Mouse (Mus musculus) heart, adult 9 months (tissue): ENCODE data around the gene Galnt2.

Experiments
- DNase-seq, 2 experiments: peaks; one replicate each; pipeline ENCODE4 v3.0.0; 2022; ENCODE audit warnings: low spot score in 2 of 2

The Galnt2 gene

DNA sequence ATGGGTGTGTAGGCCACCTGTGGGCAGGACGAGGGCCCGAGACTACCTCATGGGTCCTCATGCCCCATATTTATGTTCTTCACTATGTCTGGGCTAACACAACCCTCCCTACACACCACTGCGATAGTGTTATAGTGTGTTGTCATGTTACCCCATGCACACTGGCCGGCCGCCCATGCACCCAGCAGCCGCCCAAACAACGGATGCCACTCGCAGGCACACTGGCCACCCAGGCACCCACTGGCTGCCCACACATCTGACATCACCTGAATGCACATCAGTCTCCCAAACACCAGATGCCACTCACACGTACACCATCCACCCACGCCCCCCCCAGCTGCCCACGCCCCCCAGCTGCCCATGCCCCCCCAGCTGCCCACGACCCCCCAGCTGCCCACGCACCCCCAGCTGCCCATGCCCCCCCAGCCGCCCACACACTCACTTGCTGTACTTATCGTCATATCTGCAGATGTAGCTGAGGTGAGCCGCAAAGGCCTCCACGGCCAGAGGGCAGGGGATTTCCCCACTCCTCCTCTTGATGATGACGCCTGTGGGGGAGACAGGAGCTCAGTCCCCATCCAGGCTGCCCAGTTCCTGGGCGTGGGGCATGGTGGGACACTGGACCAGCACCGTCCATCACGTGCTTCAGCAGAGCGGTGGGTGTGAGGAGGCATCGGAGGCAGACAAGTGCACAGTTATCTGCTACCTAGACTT is 140.4 kb downstream of the Galnt2 start:
- no peak for DNase-seq

DNA sequence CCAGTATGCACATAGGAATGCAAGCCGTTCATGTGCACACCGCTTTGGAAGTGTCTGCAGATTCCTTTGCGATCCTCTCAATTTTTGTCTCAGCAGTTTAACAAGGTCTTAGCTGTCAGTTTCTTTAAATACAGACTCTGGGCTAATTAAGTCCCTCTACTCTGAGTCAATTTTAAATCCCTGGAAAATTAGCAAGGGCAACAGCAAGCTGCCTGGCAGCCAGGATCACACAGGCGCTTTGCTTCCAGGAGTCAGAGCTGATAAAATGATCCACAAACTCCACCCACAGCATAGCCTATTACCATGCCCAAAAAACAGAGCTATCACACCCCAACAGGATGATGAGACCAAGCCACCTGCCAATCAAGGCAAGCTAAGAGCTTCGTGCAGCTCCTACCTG is 142.6 kb downstream of the Galnt2 start:
- DNase-seq: no peak

DNA sequence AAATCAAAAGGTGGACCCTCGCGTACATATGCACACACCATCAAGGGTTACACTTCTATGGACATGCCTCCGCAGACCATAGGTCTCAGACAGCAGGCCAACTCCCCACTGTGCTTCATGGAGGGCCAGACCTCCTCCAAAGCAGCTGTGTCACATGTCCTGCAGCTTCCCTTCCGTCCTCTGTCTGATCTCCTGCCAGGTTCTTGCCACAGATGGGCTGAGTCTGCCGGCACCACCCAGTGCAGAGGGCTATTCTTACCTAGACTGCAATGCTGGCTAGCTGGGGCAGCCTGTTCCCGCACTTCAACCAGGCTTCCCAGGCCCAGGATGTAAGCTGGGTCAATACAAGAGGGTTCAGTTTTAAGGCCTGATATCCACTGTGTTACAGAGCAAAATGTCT is 144.0 kb downstream of the Galnt2 start:
- DNase-seq: peak; percentile 8 to 14

DNA sequence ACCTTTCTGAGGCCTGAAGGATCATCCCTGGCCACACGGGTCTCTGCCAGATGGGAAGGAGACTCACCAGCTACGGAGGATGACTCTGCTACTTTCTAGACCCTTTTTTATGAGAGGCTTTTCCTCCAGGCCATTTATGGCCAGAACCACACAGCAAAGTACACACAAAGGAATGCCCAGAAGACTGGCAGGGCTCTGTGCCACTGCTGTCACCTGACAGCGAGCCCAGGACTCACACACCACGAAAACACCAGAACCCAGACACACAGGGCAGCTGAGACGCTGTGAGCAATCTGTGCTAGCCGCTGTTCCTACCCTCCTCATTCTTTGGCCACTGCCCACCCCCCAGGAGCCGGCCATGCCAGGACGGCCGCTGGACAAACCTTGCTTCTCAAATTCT is 144.5 kb downstream of the Galnt2 start:
- DNase-seq: no peak

DNA sequence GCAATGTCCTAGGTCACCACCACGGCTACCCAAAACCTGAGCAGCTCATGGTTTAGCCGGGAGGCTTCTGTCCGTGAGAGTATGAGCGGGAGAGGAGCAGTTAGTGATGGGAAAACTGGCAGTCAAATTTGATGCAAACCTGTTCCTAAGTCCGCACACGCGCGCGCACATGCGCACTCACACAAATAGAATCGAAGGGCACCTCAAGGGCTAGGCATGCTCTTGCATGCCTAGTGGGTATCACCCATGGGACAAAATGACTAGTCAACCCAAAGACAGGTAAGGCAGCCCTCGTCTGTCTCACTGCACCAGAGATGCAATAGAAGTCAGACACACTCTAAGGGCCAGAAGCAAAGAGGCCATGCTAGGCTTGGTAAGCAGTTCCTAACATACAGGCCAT is 145.2 kb downstream of the Galnt2 start:
- DNase-seq: no peak

DNA sequence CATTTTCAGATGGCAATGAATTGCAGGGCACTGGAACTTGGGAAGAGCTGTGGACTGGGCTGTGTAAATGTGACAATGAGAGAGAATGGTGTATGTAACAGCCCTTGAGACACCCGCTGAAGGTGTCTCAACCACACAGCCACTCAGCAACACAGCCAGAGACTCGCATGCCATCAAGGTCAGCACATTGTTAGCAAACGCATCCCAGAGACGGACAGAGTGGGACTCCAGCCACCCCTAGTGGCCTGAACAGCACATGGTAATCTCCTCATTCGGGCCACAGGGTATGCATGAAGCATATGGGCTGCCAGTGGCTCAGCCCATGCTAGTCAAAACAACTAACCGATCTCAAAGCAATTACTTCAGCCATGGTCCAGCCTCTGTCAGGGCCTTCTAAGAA is 148.1 kb downstream of the Galnt2 start:
- no peak for DNase-seq

DNA sequence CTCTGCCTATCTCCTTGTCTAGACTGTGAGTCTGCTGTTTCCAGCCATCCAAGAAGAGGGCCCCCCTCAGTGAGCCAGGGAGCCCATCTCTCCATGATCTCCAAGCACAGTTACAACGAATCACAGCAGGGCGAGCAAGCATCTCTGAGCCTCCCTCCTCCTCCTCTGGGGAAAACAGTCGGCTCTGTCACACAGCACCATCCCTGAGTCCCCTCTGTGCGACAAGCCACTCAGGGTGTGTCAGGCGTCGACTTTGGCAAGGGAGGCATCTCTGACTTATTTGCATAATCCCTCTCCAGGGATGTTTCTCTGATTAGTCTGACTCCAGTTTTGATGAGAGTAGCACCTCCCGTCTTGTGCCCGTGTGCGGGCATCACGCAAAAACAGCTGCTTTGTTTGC is 151.0 kb downstream of the Galnt2 start:
- no peak for DNase-seq

DNA sequence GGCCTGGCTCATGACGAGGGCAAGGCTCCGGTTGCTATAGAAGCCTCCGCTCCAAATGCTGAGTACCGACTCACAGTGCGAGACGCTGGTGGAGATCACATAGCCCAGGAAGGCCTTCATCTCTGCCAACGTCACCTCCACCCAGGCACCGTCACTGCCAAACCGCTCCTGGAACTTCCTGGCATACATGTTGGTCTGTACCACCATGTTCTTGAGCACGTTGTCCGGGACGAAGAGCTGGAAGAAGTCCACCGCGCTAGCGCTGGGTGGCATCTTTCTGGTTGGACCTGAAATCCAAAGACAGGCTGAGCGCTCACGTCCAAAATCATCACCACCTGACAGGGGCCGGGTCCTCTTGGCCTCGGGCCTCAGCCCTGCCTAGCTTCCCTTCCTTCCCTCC is 153.1 kb downstream of the Galnt2 start:
- no peak for DNase-seq

DNA sequence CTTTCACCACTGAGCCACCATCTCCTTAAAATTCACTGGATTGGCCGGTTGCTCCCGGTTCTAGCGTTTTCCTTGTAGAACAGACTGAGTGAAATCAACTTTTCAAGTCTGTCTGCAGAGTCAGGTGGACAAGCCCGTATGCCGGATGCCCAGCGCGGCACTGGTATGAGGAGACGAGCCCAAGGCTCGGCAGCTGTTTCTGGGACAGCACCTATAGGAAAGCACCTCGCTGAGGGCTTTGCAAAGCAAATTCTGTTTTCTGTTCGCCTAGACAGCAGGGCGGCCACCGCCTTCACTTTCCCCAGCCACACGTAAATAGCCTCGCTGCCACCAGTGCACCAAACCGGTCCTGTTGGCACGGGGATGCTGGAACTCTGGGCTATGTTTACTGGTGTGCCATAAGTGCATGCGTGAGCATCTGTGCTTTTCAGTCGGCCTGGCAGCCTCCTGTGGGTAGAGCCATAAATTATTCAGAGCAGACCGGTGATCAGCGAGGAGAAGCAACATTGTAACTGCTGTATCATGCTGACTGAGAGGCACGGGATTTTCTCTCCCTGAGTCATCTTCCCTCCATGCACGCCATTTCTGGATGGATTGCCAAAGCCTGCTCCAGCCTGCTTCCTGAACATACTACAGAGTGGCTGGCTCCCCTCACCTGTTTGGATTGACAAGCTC is 155.2 kb downstream of the Galnt2 start:
- no peak for DNase-seq

DNA sequence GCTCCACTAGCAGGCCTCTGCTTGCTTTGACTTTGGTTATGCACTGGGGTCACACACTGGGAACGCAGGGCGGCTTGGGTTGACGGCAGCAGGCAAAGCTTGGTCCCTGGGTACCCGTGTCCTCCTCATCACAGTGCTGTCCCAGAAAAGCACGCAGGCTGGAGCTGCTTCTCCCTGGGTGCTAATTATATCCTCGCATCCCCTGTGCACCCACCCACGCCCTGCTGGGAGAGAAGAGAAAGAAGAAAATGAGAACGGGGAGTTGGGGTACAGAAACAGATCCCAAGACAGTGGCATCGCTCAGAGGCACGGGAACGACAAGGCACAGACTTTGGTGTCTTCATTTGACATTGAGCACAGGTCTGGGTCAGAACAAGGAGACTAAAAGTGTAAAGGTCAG is 158.3 kb downstream of the Galnt2 start:
- DNase-seq: no peak

DNA sequence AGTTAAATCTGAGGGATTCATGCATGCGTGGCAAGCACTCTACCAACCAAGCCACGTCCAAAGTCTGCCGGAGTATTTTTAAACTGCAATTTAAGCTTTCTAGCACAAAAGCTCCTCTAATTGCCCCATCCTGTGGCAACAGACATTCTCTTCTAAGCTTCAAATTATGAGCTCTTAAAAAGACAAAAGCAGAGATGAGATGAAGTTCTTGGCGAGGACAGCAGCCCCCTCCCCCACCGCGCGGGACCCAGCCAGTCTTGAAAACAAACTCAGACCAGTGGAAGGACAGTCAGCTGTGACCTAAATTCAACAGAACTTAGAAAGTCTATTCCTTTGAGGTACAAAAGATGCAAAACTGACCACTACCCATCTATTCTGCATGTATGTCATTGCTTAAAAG is 160.0 kb downstream of the Galnt2 start:
- no peak for DNase-seq

DNA sequence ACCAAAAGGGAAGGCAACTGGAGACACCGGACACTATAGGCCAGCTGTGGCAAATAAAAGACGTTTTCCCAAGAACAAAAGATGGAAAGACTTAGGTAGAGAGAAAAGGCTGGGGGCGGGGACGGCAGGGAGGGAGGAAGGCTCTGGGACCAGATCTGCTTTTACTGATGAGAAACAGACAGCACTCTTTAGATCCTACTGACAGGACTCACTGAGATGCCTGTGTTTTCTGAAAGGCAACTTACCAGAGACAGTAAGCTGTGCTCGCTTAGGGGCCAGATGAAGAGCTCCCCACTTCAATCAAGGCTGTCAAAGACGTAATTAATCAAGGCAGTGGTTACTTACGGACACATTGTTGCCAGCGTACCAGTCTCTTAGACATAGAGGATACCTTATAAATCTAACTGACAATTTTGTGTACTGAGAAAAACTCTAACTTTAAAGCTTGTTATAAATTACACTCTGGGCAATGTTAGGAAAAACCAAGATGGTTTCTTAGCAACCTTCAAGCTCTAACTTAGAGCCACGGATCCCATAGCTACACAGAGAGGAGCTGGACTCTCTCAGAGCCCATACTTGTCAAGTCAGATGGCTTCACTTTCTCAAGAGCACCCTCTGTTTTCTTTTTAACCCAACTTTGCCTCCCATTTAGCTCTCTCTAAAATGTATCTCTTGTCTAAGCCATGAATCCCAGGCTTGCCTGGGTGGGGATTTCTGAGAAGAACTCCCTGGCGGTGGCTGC is 161.3 kb downstream of the Galnt2 start:
- DNase-seq: no peak

DNA sequence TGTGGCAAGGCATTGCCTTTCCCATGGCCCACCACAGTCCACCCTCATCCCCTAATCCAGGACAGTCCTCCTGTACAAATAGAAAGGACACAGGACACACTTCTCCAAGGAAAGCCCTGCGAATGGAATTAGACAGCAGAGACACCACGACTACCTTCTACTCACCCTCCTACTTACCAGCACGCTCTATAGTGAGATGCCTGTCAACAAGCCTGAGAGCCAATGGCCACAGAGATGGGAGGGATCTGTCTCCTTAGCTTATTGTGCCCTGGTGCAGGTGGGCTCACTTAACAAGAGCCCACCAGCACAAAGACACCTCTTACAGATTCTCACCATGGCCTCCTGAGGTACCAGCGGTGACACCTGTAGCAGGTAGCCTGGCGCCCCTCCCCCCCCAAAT is 161.8 kb downstream of the Galnt2 start:
- DNase-seq: no peak

DNA sequence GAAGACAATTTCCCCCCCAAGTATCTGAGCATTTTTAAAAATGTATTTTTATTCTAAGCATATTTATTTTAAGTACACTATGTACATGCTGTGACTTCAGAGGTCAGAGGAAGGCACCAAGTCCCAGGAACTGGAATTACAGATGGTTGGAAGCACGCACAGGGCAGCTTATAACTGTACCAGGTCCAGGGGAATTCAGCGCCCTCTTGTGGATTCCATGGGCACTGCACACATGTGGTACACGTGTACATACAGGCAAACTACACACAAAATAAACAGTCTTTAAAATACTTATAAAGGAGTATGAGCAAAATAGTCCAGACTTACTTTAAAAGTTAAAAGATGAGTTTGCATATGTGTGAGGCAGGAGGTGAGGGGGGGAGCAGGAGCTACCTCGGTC is 162.7 kb downstream of the Galnt2 start:
- no peak for DNase-seq

DNA sequence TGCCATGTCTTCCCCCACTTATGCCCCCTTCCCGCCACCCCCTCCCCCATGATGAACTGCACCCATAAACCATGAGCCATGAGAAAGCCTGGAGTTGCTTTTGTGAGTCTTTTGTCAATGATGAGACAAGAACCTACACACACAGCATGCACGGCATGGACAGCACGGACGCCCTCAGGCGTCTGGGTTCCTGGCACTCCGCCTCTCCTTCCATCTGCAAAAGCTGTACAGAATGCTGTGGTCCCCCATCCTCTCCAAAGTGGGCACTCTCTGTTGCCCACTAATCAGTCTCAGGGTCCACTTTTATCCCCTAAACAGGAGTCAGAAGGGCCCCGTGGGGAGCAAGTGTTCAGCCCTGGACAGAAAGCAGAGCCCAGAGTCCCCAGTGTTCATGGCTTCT is 163.8 kb downstream of the Galnt2 start:
- no peak for DNase-seq
